Mouse (Mus musculus) cerebral cortex, adult 2 months (tissue): ENCODE measurements around the gene Pheta1.

Experiments used
- WGBS: fragments of 180-500 bp; shearing (Covaris S2); methylation state at CpG from one replicate; pipeline ENCODE4 v1.1.7; 2018; 5-methylcytosine and 5-hydroxymethylcytosine counted together

Pheta1 gene

DNA sequence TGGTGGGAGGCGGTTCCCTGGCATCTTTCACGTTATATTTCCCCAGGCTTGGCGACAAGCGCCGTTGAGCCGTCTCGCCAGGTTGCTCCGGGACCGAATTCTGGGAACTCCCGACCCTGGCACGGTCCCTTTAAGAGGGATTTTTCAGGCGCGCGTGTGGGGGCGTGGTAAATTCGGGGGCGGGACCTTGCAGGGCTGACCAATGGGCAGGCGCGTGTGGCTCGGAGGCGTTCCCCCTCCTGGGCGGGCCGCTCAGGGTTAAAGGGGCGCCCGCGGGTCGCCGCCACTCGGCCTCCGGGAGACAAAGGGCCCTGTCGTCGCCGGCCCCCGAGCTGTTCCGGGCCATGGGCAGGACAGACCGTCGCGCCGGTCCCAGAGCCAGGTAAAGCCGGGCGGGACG lies at the start of gene Pheta1:
Gene Pheta1, plus strand, starts transcription at position 242 of the 400 bp plus-strand sequence.
- under 1% methylated on average over 42 of the region's 42 CpGs for WGBS

DNA sequence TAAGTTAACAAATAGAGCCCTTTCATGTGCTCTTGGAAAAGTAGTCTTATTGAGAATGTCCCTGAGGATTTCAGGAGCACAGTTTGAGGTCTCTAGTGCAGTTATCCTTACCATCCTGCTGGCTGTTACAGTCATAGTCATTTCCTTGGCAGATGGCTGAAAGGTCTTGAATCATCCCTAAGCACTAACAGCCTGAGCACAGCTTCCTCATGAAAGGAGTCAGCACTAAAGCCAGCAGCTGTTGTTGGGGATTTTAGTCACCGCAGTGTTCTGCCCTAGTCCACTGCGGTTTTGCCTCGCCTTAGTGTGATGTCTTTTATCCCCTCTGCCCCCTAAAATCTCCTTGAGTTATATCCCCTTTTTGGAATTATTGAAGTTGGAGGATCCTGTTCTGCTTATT lies 41.6 kb upstream of the Pheta1 start:
- 33% methylated on average over 3 of the region's 3 CpGs for WGBS

DNA sequence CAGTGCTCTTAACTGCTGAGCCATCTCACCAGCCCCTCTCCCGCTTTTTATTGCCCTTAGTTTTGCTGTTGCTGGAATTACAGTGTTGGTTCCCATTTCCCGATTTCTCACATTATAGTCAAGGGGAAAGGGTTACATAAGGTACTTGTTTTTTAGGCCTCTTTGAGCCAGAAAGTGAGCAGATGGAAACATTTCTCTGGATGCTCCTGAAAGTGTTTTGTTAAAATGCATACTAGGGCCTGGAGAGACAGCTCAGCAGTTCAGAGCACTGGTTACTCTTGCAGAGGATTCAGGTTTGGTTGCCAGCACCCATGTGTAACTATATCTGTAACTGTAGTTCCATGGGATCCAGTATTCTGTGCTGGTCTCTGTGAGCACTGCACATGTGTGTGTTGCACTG lies 40.6 kb upstream of the Pheta1 start:
- 64% methylated on average over 2 of the region's 2 CpGs for WGBS

DNA sequence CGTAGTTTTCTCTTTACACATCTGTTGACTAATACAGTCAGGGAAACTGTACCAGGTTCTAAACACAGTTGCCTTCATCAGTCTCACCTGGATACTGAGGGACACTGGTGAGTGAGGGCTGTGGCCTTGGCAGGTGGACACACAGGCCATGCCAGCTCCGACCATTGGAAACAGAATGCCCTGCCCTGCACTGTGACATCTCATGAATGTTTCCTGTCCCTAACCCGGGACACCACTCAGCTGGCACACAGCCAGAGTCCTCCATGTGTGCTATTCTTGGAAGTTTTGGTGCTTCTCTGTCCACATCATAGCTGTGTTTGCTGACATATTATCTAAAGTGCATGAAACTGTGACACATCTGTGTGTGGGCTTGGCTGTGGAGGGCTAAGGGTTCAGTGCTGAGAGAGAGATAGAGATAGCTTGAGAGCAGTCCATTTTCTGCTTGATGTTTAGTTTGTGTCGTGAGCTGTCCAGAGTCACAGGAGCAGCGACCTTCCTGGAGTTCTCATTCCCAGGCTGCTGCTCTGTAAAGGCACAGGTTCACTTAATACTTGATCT lies 39.0 kb upstream of the Pheta1 start:
- 54% methylated on average over 5 of the region's 5 CpGs for WGBS

DNA sequence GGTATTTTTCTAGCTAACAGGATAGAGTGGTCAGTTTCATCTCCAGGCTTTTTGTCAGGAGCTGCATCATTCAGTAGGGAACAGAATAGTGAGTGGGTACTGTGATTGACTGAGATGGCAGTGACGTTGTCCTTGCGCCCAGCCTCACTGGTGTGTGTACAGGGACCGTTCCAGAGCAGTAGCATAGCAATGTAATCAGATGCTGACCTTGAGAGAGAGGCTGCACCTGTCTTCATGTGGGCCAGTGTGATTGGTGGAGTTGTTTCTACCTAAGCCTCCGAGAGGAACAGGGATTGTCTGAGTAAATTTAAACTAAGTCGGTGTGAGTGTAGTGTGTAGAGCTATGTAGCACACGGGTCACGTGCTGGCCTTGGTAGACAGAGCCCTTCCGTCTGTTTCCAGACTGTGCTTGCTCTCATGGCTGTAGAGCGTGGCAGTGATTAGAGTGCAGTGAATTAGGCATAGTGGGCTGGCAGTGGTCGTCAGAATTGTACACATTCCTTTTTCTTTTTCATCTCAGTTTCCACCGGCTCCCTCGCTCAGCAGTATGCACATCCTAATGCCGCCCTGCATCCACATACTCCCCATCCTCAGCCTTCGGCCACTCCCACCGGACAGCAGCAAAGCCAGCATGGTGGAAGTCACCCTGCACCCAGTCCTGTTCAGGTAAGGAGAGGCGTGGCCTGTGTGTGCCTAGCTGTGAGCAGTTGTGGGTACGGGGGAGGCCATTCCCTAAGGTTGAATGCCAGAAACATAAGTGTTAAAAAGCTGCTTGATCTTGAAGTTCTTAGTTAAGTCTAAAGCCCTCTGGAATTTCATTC lies 38.2 kb upstream of the Pheta1 start:
- WGBS: 73% methylated on average over 17 of the region's 17 CpGs

DNA sequence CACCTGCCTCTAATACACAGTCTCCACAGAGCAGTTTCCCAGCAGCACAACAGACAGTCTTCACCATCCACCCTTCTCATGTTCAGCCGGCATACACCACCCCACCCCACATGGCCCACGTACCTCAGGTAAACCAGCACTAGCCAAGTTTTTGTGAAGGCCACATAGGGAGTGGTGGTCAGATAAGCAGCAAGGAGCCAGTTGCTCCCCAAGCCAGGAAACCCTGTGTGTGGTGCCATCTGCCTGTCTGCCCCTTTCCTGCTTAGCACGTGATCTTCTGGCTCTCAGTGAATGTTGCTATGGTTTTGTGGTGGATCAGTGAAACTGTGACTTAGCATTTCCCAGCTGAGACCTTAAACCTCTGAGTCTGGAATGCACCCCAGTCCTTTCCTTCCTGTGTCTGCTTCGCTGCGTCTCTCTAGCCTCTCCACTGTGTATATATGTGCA lies 37.3 kb upstream of the Pheta1 start:
- WGBS: 34% methylated on average over 5 of the region's 5 CpGs

DNA sequence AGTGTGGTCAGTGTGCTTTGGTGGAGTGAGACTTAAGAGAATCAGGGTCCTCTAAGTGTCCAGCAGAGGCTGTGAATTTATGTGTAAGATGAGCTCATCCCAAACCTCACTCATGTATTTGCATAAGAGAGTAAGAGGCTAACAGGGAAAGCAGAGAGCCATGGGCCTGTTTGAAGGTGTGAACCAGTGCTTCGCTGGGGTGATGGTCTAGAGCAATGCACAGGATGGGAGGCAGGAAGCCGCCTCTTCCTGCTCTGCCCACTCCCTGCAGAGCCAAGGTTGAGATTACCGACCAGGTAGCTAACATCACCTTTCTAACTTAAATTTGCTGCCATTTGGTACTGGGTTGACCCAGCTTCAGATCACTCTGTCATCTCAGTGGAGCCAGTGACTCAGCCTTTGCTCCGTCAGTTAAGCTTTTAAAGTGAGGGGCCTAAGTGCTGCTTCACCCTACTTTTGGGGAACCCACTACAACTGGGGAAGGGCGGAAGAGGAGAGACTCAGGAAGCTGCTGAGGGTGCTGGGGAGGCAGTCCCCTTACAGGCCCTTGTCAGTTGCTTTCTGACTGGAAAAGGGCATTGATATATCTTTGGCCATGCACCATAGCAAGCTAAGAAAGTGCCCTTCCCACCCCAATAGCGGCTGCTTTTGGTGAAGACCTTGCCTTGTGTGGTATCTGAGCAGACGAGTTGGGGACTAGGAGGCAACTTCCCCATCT lies 36.1 kb upstream of the Pheta1 start:
- WGBS: 76% methylated on average over 7 of the region's 7 CpGs

DNA sequence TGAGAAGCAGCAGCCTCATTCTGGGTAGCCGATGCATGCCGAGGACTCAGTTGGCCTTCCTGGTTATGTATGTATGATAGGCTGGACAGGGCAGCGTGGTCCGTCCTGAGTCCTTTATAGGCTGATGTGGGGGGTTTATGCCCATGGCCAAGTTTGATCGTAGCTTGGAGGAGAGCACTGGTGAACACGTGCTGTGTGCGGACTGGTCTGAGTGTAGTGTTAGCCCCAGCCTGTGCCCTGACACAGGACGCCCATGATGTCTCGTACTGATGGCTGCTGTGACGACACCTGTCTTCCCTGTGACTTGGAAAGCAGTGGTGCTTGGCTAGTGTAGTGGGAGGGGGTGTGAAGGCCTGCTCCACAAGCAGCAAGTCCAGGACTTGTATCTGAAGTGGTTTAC lies 35.0 kb upstream of the Pheta1 start:
- 83% methylated on average over 10 of the region's 10 CpGs for WGBS

DNA sequence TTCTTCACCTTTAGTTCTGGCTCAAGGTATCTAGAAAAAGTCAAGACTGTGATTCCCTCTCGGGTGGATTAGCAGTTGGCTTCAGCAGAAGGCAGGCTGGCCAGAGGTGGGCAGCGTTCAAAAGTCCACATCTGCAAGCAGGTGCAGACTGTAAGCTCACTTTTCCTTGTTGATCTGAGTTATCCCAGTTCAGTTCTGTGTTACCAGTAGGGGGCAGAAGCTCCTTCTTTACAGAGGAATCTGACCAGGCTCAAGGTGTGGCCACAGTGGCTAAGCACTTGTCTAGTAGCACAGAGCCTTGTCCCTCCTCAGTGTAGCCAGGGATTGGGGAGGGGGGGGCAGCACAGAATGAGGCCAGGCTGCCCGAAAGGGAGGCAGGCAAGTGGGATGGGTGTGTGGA lies 33.7 kb upstream of the Pheta1 start:
- 46% methylated on average over 3 of the region's 3 CpGs for WGBS

DNA sequence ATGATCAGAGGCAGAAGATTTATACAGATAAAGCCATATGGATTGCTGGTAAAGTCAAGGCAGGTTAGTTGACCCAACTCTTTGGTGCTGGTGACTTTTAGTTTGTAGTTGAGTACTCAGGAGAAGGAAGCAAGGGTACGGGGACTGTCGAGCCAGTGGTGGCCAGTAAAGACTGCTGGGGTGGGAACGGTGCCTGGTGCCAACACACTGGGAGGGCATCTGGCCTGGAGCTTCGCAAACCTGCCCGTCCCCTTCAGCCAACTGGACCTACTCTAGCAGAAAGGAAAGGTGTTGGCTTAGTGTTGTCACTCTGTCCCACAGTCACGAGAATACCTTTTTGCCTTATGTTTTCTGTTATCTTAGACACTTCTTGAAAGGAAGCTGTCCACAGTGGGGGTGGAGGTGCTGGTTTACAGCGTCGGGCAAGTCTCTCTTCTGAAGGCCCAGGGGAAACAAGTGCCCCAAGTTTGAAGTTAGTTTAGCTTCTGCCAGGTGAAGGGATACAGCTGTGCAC lies 32.9 kb upstream of the Pheta1 start:
- 64% methylated on average over 8 of the region's 8 CpGs for WGBS

DNA sequence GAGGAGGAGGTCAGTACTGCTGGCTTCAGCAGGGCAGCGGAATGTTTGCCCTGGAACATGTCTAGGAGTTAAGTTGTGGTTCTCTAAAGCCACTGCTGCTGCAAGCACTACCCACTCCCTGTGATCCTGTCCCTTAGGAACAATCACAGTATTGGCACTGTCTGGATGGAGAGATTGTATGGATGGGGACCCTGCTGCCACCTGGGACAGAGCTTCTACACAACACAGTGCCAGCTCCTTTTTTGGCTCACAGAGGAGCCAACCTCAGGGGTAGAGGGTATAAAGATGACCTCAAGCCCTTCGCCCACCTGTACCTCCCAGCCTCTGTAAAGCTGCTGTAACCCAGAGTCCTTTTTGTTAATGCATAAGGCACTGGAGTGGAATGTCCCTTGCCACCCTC lies 32.2 kb upstream of the Pheta1 start:
- WGBS: 98% methylated on average over 2 of the region's 2 CpGs

DNA sequence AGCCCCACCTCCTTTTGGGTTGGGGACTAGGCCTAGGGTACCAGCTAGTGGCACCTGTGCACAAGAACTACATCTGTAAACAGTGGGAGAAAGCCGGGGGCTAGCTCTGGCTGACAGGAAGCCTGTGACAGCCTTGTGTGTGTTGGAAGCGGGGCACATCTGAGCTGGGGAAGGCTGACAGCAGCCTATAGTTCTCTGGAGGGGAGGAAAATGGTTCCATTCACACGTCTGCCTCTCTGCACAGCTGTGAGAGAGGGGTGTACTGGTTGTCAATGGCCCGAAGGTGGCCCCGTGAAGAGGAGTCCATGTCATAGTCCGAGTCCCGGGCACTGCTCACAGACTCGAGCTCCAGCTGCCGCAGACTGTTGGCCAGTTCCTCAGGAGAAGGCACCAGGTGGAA lies 31.2 kb upstream of the Pheta1 start:
- 67% methylated on average over 9 of the region's 9 CpGs for WGBS

DNA sequence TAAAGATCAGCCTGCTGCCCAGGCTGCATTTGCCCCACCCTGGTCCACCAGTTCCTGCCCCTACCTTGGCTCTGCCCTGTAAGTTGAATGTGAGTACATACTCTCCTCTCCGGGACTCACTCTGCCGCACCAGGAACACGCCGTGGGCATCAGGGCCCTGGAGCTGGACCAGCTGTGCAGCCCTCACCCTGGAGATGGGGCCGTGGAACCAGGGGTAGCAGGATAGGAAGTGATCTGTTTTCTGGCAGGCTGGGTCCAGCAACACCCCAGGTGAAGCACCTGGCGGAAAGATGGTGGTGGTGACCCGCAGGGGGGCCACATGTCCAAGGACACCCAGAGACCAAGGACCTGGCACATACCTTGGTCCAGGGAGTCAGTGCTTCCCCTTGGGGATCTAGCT lies 30.4 kb upstream of the Pheta1 start:
- 88% methylated on average over 7 of the region's 7 CpGs for WGBS

DNA sequence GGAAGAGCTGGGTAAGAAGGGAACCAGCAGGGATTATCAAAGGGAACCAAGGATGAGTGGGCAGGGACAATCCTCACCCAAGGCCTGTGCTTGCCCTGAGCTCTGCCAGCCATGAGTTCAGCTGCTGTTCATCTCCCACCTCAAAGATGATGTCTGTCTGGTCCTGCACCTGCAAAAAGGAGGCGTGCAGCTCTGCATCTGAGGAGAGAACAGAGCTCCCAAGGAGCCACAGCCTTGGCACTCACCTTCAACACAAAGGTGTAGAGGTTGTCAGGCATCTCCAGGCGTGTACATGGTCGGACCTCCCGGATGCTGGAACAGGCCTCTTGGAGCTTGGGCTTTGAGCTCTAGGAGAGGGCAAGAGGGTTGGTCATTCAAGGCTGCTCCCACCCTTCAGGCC lies 29.9 kb upstream of the Pheta1 start:
- 89% methylated on average over 4 of the region's 4 CpGs for WGBS

DNA sequence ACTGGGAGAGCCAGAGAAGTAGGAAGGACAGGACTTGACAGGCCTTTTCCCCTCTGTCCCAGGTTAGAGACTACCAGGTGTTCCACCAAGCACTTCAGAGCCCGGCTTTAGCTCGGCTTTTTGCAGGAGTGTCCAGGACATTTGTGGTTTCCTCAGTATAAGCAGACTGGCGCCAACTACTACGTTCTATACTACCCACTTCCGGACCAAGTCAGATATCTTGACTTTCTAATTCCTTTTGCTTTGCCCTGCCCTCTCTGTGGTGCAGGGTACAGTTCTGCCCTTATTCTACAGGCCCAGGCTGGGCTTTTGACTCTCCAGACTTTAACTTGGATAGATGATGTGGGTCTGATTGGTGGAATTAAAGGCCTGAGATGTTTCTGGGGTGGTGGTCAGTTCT lies 29.2 kb upstream of the Pheta1 start:
- 82% methylated on average over 5 of the region's 5 CpGs for WGBS

DNA sequence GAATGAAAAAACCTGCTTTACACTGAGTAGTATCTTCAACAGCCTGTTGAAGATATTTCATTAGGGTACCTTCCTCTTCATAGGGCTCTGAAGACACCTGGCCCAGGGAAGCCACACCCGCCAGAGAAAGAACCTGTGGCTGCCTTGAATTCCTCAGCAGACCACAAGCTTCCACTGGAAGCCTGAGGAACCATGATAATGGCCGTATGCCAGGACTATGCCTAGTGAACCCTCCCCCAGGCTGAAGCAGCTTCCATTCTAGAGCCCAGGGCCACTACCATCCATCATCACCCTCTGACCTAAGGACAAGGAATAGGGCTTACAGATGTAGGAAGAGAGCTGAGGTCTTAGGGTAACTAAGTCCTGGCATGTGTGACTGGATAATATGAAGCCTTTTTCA lies 28.6 kb upstream of the Pheta1 start:
- 79% methylated on average over 2 of the region's 2 CpGs for WGBS

DNA sequence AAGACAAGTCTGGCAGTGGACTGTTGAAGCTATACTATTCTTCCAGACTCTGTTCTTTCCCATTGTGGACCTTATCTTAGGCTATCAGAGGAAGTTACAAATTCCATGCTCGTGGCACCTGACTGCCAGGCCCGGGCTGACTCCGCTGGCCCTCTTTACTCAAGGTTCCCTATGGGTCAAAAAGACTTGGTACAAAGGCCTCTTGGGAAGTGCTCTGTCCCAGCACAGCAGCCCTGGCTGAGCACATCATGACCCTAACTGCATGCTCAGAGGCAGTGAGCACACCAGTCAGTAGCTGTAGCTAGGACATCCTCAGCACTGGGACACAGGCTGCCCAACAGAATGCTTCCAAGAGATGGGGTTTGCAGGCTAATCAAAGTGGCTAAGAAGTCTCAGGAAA lies 28.1 kb upstream of the Pheta1 start:
- 79% methylated on average over 3 of the region's 3 CpGs for WGBS

DNA sequence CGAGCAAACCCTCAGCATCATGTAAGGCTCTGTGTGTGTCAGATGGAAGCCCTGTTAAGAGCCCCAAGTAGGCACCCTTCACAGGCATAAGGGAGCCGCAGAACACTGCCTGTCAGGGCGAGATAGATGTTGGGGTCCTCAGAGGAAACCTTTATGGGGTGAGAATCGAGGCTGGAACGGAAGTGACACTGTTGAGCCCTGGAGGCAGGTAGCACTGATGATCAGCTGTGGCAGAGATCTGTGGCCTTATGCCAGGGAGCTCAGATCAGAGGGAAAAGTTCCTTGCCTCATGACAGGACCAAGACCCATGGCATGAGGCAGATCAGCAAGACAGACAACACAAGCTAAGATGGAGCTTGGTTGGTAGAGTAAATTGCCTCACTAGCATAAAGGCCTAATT lies 27.7 kb upstream of the Pheta1 start:
- WGBS: 87% methylated on average over 5 of the region's 5 CpGs

DNA sequence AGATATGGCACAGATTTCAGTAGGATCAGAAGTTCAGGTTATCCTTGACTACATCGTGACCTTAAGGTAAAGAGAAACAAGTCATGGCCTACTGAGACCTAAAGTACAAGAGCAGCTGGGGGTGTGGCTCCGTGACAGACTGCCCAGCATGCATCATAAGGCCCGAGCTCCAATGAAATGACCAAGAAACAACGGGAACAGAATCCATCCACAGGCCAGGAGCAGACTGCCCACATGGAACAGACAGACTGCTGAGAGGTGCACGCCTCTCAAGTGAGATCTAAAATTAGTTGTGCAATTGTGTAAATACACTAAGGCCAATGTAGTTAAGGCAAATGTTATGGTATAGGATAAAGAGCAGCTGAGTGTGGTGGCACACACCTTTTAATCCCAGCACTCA lies 27.2 kb upstream of the Pheta1 start:
- 48% methylated on average over 5 of the region's 5 CpGs for WGBS

DNA sequence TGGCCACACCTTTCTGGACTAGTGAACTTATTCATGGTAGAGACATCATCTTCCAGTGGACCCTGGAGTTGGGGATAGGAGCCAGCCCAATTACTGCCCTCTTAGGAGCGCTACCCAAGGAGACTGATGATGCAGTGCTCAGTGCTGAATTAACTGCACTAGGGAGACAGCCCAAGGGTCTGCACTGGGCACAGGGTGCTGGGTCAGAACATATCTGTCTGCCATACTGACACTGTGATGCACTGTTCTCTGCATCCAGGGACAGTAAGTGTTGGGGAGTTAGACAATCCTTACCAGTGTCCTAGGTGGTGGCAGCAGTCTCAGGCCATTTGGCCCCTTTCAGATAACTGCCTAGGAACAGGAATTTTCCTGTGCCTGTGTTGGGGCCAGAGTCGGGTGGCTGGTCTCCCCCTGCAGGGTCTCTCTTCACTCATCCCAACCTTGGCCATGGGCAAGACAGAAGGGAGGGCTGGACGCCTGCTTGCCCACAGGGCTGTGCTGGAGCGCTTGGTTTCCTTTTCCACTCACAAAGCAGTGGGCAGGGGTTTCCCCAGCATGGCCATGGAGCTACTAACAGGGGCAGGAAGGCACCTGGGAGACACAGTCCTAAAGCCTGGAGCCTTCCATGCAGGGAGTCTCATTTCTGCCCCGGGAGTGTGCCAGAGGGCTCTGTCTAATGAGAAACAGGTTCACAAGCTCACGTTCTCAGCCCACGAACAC lies 25.8 kb upstream of the Pheta1 start:
- WGBS: 62% methylated on average over 7 of the region's 7 CpGs

DNA sequence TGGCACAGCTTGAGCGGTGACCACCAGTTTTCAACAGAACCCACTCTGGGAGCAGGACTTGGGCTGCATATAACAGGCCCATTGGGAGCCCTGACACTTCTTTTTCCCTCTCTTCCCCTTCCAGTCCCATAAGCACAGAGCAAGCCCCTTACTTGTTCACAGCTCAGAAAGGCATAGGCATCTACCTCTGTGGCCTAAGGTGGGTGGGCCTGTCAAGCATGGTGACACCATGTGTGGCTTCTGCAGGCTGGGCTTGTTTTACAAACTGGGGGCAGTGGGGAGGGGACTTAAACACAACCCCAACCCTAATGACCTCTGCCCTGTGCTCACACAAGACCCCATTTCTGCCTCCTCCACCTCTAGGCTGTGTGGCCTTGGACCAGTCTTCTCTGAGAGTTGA lies 25.1 kb upstream of the Pheta1 start:
- 68% methylated on average over 1 of the region's 1 CpGs for WGBS

DNA sequence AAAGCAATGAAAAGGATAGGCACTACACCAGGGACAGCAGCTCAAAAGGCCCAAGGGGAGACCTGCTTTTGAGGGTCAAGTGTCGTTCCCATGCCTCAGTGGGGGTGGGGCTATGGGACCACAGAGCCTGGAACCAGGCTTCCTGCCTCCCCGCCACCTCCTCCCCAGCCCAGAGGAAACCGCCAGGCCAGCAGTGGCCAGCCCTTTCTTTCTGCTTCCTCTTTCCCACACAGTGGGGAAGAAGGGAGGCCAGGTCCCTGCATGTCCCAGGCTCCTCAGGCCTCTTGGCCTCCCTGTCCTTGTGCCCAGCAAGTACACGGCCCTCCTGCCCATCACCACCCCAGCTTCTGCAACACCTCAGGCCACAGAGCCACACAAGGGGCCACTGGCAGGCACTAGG lies 24.7 kb upstream of the Pheta1 start:
- 78% methylated on average over 4 of the region's 4 CpGs for WGBS
